Mouse (Mus musculus) adrenal gland, postnatal 0 days (tissue): ENCODE measurements around the gene Il2. TPM values are rescaled to one million over a fixed set of nuclear protein-coding genes. Genes with fewer than 3 reads are reported as not detected.

ENCODE experiments used
- polyA plus RNA-seq: library from polyadenylated mRNA; unstranded; fragments of >200 nt; fragmentation: Nextera tagmentation; extraction: Ambion mirVana; gene quantifications from 2 replicates; pipeline ENCODE4 v1.2.1, GENCODE M21; 2015

Gene Il2
- polyA plus RNA-seq = 0.22 and 0.66 TPM in 2 replicates

GRCm38 (mm10) chr3:37125655-37126054 lies at the start of gene Il2:
Gene Il2, minus strand, starts transcription at chr3:37125959.

Other genes starting within 250 kb of the Il2 start
- gene Adad1, start 62.4 kb downstream of the Il2 start, polyA plus RNA-seq = 0.11 and 0.14 TPM in 2 replicates
- gene Il21, start 106.7 kb upstream of the Il2 start, polyA plus RNA-seq = not detected in 2 replicates
- 3.5 and 5.0 TPM in 2 replicates for gene Bbs12, start 186.6 kb upstream of the Il2 start, polyA plus RNA-seq
- gene Cetn4, start 186.7 kb upstream of the Il2 start, polyA plus RNA-seq = 2.5 and 3.7 TPM in 2 replicates
- gene Fgf2, start 222.4 kb upstream of the Il2 start, polyA plus RNA-seq = 3.1 and 3.4 TPM in 2 replicates